Mouse (Mus musculus) forebrain, embryonic 16.5 days (tissue): Measurements from ENCODE around the gene U2surp. TPM values are rescaled to one million over a fixed set of nuclear protein-coding genes. Genes with fewer than 3 reads are reported as not detected.
"Not testable (repeated sequence)": the region's sequence is repeated elsewhere in the genome, so short reads cannot be mapped to it uniquely, and the experiment has no call there.

Source experiments
- ATAC-seq: fragments of 200-750 bp; cut with Nextera tagmentation; 2 replicates; pipeline ENCODE4 v1.8.0; 2017; ENCODE audit warnings: mild to moderate bottlenecking, moderate library complexity
- H3K27ac ChIP-seq: fragments of 300-500 bp; sonication (generic); 2 replicates; pipeline ENCODE4 v1.5.1; 2014; ENCODE audit warnings: low read length, control low read depth
- H3K27me3 ChIP-seq: fragments of 300-500 bp; sonication (generic); replicated peaks from 2 replicates; pipeline ENCODE4 v1.6.1; 2014; ENCODE audit warnings: low read length; ENCODE audit not compliant: control insufficient read depth, insufficient read depth
- H3K36me3 ChIP-seq: fragments of 300-500 bp; sonication (generic); 2 replicates; pipeline ENCODE4 v1.6.1; 2014; ENCODE audit not compliant: control insufficient read depth, insufficient read depth
- H3K4me1 ChIP-seq: fragments of 300-500 bp; sonication (generic); replicated peaks from 2 replicates; pipeline ENCODE4 v1.6.1; 2014; ENCODE audit warnings: low read length; ENCODE audit not compliant: control insufficient read depth, insufficient read depth
- H3K4me2 ChIP-seq: fragments of 300-500 bp; sonication (generic); 2 replicates; pipeline ENCODE4 v1.6.1; 2014; ENCODE audit warnings: mild to moderate bottlenecking, low read length, control low read depth
- H3K4me3 ChIP-seq: fragments of 300-500 bp; sonication (generic); replicated peaks from 2 replicates; pipeline ENCODE4 v1.5.1; 2014; ENCODE audit warnings: mild to moderate bottlenecking, low read length, control low read depth
- H3K9ac ChIP-seq: fragments of 300-500 bp; sonication (generic); replicated peaks from 2 replicates; pipeline ENCODE4 v1.6.1; 2014; ENCODE audit warnings: low read depth, low read length, control low read depth
- H3K9me3 ChIP-seq: fragments of 300-500 bp; sonication (generic); 2 replicates; pipeline ENCODE4 v1.6.1; 2016; ENCODE audit warnings: low read length; ENCODE audit not compliant: control insufficient read depth
- WGBS: fragments of 180-500 bp; shearing (Covaris S2); extraction: QIAGEN DNeasy Blood & Tissue Kit; methylation state at CpG from one replicate; pipeline ENCODE4 v1.1.7; 2014; 5-methylcytosine and 5-hydroxymethylcytosine counted together
- polyA plus RNA-seq: library from polyadenylated mRNA; unstranded; fragments of >200 nt; fragmentation: Nextera tagmentation; extraction: Ambion mirVana; gene quantifications from 2 replicates; pipeline ENCODE4 v1.2.1, GENCODE M21; 2015

U2surp gene
- polyA plus RNA-seq, 1 experiment from 2014 or later, result 132 TPM

DNA sequence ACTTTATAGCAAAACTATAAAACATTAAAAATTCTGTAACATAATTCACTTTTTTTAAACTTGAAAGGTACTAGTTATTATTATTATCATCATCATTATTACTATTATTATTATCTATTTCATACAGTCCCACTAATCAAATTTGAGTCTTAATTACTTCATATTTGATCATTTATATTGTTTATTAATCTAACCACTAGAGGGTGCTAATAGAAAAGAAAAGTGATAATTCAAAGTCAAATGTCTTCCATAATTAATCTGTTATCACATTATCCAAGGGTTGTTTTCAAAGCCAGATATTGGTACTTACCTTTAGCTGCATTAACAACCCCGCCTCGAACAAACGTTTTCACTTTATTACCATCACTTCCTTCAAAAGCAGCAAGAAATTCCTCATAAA, 18.4 kb downstream of the U2surp start:
- Histone ChIP-seq H3K4me2 (no peak overlapping the region), H3K4me3 (no peak overlapping the region), H3K27me3 (no peaks in the 10 kb centered on the region), H3K36me3 (peaks cover 12% of the 10 kb centered on the region; the same call in 1 of the 2 replicates), H3K27ac (no peak overlapping the region), H3K9me3 (no peaks in the 10 kb centered on the region), H3K9ac (no peak overlapping the region), H3K4me1 (no peaks in the 10 kb centered on the region)
- ATAC-seq, result no peak
- WGBS, result 91% methylated on average over 3 of the region's 3 CpGs

DNA sequence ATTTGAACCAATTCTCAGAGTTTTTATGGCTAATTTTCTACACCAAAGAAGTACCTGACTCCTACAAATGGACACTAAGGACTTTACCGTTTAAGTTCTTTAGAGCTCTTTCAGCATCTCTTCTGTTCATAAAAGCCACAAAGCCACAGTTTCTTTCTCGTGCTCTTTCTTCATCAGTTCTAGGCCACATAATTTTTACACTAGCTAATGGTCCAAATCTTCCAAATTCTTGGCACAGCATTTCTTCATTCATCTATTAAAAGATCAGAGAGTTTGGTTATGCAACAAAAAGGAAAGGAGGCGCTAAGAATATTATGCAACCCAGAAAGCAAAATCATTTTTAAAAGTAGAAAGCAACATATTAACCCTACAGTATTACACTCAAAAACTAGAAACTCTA, 21.8 kb downstream of the U2surp start:
- no peak overlapping the region for H3K4me3 ChIP-seq
- no peaks in the 10 kb centered on the region for H3K9me3 ChIP-seq
- H3K27ac ChIP-seq, result no peak overlapping the region
- no peaks in the 10 kb centered on the region for H3K27me3 ChIP-seq
- H3K36me3 ChIP-seq, result peaks cover 14% of the 10 kb centered on the region; the same call in 1 of the 2 replicates
- 93% methylated on average over 3 of the region's 3 CpGs for WGBS
- no peaks in the 10 kb centered on the region for H3K4me1 ChIP-seq
- no peak overlapping the region for H3K4me2 ChIP-seq
- ATAC-seq, result no peak
- no peak overlapping the region for H3K9ac ChIP-seq

DNA sequence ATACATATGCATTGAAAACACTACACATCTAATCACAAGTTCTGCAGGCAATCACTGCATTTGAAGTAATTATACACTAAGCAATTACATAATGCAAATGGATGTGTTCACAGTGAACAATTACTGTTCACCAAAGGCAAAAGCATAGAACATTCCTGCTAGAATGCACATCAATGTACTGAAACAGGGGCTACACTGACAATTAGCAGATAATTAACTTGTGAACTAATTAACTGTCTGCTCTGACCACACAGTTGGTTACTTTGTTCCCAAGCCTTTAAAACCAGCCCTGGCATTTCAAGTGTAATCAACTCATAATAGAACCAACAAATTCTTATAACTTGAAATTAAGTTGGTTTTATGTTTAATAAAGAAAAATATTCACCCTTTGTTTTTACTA, 22.9 kb downstream of the U2surp start:
- no peaks in the 10 kb centered on the region for H3K27me3 ChIP-seq
- ATAC-seq, result no peak

DNA sequence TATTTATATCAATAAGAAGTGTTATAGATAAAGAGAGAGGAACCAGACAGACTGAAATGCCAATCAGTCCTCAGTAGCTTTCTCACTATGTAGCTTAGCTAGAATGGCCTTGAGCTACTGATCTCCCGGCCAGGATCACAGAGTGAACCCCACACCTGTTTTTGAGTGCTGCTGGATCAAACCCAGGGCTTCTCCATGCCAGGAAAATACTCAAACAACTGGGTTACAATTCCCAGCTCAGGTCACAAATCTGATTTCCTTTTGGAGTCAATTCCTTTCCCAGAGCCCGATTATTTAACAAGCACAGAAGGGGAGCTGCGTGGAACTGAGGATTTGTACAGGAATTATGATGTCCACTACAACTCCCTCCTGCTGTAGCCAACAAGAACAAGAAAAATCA, 31.8 kb downstream of the U2surp start:
- H3K27ac ChIP-seq, result no peak overlapping the region
- H3K27me3 ChIP-seq, result no peaks in the 10 kb centered on the region
- peaks cover 26% of the 10 kb centered on the region for H3K36me3 ChIP-seq
- no peak overlapping the region for H3K4me3 ChIP-seq
- no peak for ATAC-seq
- no peaks in the 10 kb centered on the region for H3K9me3 ChIP-seq
- H3K9ac ChIP-seq, result no peak overlapping the region
- no peaks in the 10 kb centered on the region for H3K4me1 ChIP-seq
- H3K4me2 ChIP-seq, result no peak overlapping the region
- 91% methylated on average over 3 of the region's 3 CpGs for WGBS

More for the DNA sequence above, 22.9 kb downstream of the U2surp start:
- no peak overlapping the region for H3K4me2 ChIP-seq
- no peak overlapping the region for H3K9ac ChIP-seq
- peaks cover 17% of the 10 kb centered on the region for H3K36me3 ChIP-seq
- H3K9me3 ChIP-seq, result no peaks in the 10 kb centered on the region
- no peak overlapping the region for H3K4me3 ChIP-seq
- no peaks in the 10 kb centered on the region for H3K4me1 ChIP-seq
- no peak overlapping the region for H3K27ac ChIP-seq

DNA sequence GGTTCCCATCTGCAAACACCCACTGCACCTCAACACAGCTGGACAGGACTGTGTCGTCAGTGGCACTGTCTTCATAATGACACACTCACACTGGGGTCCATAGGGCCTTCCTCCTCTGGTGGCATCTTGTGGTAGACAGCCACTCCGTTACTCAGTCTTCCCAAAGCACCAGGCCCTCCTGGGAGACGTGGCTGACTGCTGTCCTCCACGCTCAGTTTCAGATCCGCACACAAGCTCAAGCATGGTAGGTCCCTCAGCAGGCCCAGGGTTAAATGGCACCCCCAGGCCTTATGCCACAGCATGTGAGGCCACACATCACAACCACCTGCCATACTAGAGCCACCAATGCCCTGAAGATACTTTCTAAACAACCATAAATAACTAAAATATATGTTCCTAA, 33.4 kb downstream of the U2surp start:
- WGBS, result 93% methylated on average over 5 of the region's 5 CpGs
- no peak overlapping the region for H3K4me2 ChIP-seq
- H3K27me3 ChIP-seq, result no peaks in the 10 kb centered on the region
- H3K4me3 ChIP-seq, result no peak overlapping the region
- no peaks in the 10 kb centered on the region for H3K4me1 ChIP-seq
- H3K36me3 ChIP-seq, result peaks cover 25% of the 10 kb centered on the region
- no peak for ATAC-seq
- no peak overlapping the region for H3K27ac ChIP-seq
- no peaks in the 10 kb centered on the region for H3K9me3 ChIP-seq
- H3K9ac ChIP-seq, result no peak overlapping the region

DNA sequence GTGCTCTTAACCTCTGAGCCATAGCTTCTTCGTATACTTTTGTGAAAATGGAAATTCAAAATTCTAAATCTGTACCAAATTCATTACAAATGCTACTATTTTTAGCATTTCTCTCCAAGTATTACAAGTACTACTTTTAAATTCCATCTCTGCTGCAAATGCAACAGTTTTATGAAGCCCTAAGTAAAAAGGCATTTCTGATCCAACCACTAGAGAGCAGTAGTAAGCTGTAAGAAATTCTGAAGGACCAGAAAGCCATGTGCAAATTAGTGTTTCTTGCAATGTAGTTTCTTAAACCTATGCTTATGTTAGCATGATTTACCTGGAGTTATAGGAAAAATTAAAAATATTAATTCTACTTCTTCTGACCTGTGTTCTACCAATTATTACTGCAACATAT, 38.9 kb downstream of the U2surp start:
- no peaks in the 10 kb centered on the region for H3K27me3 ChIP-seq
- ATAC-seq, result peak; percentile 47; the same call in 1 of the 2 replicates
- H3K4me1 ChIP-seq, result no peaks in the 10 kb centered on the region
- no peak overlapping the region for H3K27ac ChIP-seq
- H3K9ac ChIP-seq, result no peak overlapping the region
- no peak overlapping the region for H3K4me2 ChIP-seq
- H3K4me3 ChIP-seq, result no peak overlapping the region
- 84% methylated on average over 1 of the region's 1 CpGs for WGBS
- H3K36me3 ChIP-seq, result peaks cover 28% of the 10 kb centered on the region
- no peaks in the 10 kb centered on the region for H3K9me3 ChIP-seq

DNA sequence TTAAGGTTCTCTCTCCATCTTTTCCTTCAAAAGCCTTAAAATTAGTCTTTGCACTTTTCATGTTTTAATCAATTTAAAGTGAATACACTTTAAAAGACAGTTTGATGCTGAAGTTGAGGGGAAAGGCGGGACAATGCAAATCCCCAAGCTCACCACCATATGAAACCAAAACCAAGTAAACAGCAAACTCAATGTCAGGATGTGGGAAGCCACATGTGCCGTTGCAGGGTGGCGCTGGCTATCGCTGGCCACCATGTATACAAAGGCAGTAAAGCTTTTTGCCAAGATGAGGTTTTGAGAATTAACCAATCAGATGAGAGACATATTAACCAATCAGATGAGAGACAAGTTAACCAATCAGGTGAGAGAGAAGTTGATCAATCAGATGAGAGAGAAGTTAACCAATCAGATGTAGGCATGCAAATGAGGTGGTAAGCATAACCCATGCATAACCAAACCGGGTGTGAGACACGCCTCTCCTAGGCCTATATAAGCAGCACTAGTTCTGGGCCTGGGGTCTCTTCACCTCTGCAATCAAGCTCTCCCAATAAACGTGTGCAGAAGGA, 42.7 kb downstream of the U2surp start:
- H3K4me1 ChIP-seq, H3K27ac ChIP-seq, H3K9ac ChIP-seq, H3K4me3 ChIP-seq, H3K27me3 ChIP-seq, H3K9me3 ChIP-seq, ATAC-seq, H3K4me2 ChIP-seq: not testable (repeated sequence)
- H3K36me3 ChIP-seq, result peaks cover 31% of the 10 kb centered on the region
- 92% methylated on average over 7 of the region's 7 CpGs for WGBS

DNA sequence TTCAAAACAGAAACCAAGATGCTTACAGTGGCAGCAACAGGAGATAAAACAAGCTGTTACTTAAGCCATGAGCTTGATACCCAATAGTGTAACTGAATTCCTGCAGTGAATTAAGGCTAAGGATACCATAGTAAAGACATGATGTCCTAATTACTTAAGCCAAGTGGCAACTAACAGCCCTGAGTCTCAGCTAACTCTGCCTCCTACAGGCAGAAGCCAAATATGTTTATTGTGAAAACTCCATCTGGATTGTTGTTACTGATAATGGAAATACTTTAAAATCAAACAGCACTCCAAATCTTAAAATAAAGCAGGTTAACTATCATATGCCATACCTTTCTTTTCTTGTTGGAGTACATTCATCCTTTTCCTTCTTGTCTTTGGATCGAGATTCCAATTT, 47.8 kb downstream of the U2surp start:
- no peak for ATAC-seq
- no peaks in the 10 kb centered on the region for H3K27me3 ChIP-seq
- no peaks in the 10 kb centered on the region for H3K4me1 ChIP-seq
- H3K4me2 ChIP-seq, result no peak overlapping the region
- no peak overlapping the region for H3K4me3 ChIP-seq
- no peaks in the 10 kb centered on the region for H3K9me3 ChIP-seq
- 94% methylated on average over 1 of the region's 1 CpGs for WGBS
- peaks cover 19% of the 10 kb centered on the region for H3K36me3 ChIP-seq
- no peak overlapping the region for H3K9ac ChIP-seq
- no peak overlapping the region for H3K27ac ChIP-seq

DNA sequence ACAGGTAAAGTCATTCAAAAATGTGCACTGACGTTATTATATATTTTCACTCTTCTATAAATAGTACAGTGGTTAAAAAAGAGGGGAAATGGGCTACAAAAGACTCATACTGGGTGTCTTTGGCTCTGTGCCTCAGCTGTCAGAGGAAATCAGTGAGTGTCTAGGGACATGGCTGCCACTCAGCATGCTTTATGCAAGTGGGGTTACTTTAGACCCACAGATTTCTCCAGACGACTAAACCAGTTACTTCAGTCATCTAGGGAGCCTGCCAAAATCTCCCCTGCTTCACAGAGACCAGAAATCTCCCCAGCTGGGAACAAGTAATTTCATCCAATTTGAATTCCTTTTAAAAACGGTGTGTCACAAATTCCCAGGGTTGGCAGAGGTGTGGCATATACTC, 59.9 kb downstream of the U2surp start:
- Histone ChIP-seq H3K36me3 (no peaks in the 10 kb centered on the region), H3K9ac (no peak overlapping the region), H3K4me1 (peaks cover 6% of the 10 kb centered on the region), H3K4me3 (no peak overlapping the region), H3K9me3 (no peaks in the 10 kb centered on the region), H3K4me2 (no peak overlapping the region), H3K27ac (no peak overlapping the region), H3K27me3 (no peaks in the 10 kb centered on the region)
- peak; percentile 73 for ATAC-seq
- WGBS, result 24% methylated on average over 3 of the region's 3 CpGs

DNA sequence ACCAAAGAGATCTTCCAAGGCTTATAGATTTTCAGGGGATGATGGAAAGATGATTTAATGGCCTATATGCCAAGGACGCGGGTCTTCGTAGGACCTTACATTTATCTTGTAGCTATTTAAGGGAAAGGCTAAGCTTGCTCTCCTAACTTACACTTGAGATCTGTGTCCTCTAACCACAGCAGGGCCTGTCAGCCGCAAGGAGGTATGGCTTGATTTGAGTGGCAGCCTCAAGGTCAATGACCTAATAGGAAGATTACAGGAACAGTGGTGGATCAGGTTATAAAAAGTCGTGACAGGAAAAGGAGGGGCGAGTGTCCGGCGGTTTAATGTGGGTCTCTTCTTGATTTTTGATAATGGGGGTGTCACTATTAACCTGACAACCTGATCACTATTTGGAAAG, 61.2 kb downstream of the U2surp start:
- Histone ChIP-seq H3K36me3 (no peaks in the 10 kb centered on the region), H3K9me3 (no peaks in the 10 kb centered on the region), H3K9ac (no peak overlapping the region), H3K4me2 (no peak overlapping the region), H3K27ac (no peak overlapping the region), H3K27me3 (no peaks in the 10 kb centered on the region), H3K4me3 (no peak overlapping the region), H3K4me1 (peaks cover 6% of the 10 kb centered on the region)
- WGBS, result 96% methylated on average over 8 of the region's 8 CpGs
- no peak for ATAC-seq
